Mouse (Mus musculus) E14TG2a.4 (cell line): ENCODE data around the gene Ccdc87.

Source experiments
- CTCF ChIP-seq: conservative IDR thresholded peaks from 2 replicates; pipeline ENCODE4 v1.5.1; 2014; ENCODE audit warnings: low read length
- NANOG ChIP-seq: IDR thresholded peaks from 2 replicates; pipeline ENCODE4 v1.6.1; 2014; ENCODE audit warnings: borderline replicate concordance, low read length, mixed read lengths
- POU5F1 ChIP-seq: IDR thresholded peaks from 2 replicates; pipeline ENCODE4 v1.6.1; 2014; ENCODE audit warnings: low read length, borderline replicate concordance

DNA sequence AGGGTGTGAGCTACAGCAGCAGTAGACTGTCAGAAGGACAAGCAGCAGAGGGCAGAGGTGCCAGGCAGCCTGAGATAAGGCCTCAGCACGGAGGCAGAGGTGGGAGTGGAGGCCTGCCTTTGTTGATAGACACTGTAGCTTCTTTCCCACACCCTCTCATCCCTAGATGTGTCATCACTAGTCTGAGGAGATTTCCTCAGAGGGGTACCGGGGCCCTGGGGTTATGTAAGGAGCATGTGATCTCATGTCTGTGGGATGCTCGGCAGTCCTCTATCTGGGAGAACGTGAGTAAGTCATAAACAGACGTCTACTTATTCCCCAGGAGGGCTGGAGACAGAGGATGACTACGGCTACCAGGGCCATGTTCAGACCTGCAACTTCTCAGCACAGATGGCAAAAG lies 19.9 kb downstream of the Ccdc87 start:
- TF ChIP-seq CTCF: no peak
- no peak for TF ChIP-seq NANOG
- TF ChIP-seq POU5F1: no peak
